Mouse (Mus musculus): Measurements from ENCODE around the gene Prl2a1.

DNA sequence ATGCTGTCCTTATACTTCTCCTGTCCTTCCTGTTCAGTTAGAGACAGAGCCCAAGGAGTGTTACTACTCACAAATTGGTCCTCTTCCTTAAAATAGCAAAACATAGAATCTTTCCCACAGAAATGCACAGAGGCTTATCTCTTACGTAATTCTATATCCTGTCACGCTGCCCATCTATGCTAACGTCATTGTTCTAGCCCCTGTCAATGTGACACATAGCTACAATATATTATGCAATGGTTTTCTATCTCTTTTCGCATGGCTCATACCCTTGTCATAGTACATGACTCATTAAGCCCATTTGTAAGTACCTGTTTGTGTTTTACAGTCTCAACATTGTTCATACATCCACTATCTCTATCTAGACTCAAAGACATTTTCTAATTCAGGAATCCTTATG lies 2.2 kb upstream of the Prl2a1 start:
- TF ChIP-seq CTCF (IDR thresholded peaks at IDR 0.05; ENCODE audit: extremely low read depth, insufficient read depth, insufficient read length, insufficient replicate concordance) = no peak
- TF ChIP-seq POLR2A (IDR thresholded peaks at IDR 0.05; ENCODE audit: low read depth, low read length) = no peak
